Mouse (Mus musculus) cerebellum, postnatal 25 days (tissue): ENCODE data around the gene Sf3b6.

ENCODE experiments used
- DNase-seq, 2 experiments: peaks; one replicate each; pipeline ENCODE4 v3.0.0; 2021; ENCODE audit warnings: mixed read lengths in 2 of 2

Sf3b6 gene

DNA sequence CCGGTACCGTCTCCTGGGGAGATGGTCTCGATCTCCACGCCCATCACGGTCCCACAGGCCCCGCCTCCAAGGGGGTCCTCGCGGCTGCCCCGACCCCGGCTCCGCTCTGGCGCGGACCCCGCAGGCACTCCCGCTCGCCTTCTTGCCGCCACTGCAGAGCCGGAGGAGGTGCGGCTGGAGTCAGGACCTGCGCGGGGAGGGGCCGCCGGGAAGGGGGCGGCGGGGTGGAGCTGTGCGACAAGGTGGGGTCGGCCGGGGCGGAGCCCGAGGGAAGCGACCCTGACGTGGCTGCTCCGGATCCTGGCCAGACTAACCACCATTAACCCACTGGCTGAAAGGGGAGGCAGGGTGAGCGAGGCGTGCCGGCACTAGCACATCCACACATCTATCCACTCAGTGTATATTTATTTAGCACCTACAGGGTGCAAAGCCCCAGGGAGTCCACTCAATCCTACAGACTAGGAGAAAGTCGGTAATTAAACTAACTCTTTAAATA lies 24.1 kb downstream of the Sf3b6 start, which contains the start of gene Fkbp1b:
Fkbp1b (minus strand) TSS at position 200 of the 496 bp plus-strand sequence.
- DNase-seq: peak; percentile 73 to 80

DNA sequence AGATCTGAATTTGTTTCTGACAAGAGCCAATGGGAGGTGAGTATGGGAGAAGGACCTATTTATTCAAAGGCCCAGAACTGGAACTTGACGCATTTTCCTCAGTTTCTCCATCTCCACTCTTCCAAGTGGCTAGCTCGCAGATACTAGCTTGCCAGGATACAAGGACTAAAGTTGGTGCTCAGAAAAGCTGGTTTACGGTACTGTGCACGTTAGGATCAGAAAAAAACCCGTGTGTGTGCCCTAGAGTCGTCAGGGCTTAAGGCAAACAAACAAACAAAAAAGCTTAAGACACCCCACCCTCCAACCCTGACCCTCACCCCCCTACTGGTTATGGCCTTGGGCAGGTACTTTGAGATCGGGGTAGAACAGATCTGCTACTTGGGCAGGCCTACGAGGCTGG lies 25.1 kb downstream of the Sf3b6 start:
- no peak for DNase-seq

DNA sequence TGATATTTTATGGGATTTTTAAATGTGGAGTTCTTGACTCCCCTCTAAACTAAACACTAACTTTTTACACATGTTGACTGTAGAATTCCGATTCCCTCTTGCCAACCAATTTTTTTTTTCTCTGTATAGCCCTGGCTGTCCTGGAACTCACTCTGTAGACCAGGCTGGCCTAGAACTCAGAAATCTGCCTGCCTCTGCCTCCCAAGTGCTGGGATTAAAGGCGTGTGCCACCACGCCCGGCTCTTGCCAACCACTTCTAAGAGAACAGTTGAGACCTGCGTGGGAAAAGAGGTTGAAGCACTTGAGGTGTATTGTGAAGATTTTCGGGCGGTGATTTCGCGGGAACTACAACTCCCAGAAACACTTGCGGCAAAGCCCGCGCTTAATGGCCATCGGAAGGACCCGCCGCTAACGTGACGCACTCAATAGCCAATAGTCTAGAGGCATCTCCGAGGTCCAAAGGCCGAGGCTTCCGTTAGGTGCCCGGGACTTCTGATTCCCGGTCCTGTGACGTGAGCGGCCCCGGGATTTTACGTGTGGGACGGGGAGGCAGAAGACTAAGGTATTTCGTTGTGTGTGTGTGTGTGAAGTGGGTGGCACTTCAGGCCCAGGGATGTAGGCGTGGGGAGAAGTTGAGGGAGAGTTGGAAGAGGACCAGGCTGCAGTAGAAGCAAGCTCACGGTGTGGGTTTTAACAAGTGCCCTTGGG lies 25.7 kb downstream of the Sf3b6 start, which contains the start of gene Wdcp:
Wdcp (plus strand) TSS at position 414 of the 708 bp plus-strand sequence.
- DNase-seq: peak; percentile 89 to 92

DNA sequence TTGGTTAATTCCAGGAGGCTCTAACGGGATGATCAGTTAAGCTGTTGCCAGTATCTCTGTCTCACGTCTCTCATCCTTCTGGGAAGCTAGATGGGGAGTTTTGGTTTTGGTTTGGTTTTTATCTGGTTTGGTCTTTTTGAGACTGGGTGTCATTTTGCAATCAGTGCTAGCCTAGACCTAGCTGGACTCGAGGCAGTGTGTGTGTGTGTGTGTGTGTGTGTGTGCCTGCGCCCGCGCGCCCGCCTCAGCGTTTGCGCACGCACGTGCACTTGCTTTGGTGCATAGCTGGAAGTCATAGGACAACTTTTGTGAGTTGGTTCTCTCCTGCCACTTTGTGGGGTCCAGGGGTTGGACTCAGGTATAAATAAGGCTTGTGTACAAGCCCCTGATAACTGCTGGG lies 26.4 kb downstream of the Sf3b6 start:
- peak; percentile 29 to 62 for DNase-seq

DNA sequence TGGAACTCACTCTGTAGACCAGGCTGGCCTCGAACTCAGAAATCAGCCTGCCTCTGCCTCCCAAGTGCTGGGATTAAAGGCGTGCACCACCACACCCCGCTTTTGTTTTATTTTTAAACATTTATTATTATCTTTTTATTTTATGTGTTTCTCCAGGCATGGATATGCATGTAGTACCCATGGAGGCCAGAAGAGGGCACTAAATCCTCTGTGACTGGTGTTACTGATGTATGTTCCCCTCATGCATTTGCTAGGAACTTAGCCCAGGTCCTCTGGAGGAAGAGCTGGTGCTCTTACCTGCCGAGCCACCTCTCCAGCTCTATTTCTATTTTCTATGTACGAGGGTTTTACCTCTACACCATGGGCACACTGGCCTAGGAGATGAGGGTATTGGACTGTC lies 38.8 kb downstream of the Sf3b6 start:
- no peak for DNase-seq

DNA sequence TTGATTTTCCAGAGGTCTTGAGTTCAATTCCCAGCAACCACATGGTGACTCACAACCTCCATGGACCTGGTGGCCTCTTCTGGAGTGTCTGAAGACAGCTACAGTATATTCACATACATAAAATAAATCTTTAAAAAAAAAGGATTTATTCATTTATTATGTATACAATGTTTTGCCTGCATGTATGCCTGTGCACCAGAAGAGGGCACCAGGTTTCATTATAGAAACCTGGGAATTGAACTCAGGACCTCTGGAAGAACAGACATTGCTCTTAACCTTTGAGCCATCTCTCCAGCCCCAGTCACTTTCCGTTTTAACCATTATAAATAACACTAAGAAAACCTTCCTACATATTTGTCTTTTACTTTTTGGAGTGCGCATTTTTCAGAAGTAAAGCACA lies 39.5 kb downstream of the Sf3b6 start:
- no peak for DNase-seq

DNA sequence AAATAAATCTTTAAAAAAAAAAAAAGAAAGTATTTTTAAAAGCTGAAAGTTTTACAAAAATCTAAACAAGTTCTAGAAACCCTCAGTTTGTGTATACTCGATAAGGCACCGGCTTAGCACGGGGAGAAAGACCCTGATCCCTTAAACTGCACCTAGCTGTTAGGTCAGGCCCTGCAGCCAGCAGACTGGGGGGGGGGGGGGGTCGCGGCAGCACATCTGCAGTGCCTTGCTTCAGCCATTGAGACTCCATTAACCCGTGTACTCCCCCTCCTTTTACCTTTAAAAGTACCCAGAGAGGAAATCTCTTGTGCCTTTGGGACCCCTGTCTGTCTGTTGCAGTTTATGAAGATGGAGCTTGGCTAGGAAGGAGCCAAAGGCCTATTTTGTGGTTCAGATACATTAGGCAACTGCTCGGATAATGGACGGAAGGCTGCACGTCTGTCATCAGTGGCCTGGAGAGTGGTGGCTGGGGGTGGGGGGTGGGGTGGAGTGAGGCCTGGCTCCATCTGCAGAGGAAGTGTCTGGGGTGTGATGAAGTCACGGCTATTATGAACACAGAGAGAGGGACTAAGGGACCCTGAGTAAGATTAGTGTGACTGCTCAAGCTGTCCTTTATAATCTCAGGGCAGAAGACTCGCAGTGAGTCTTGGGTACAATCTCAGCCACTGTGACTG lies 42.0 kb downstream of the Sf3b6 start:
- DNase-seq: no peak

DNA sequence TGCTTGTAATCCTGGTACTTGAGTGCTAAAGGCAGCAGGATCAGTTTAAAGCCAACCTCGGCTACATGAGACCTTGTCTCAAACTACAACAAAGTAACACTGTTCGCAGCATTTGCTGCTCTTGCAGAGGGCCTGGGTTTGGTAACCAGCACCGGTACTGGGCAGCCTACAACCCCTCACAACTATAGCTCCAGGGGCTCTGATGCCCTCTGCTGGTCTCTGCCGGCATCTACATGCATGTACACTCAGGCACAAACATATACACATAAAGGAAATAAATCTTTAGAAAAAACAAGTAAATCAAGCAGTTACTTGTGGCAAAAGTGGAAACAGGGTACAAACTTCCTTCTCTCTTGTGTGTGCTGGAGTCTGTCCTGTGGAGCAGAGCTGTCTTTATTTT lies 45.3 kb downstream of the Sf3b6 start:
- DNase-seq: no peak

DNA sequence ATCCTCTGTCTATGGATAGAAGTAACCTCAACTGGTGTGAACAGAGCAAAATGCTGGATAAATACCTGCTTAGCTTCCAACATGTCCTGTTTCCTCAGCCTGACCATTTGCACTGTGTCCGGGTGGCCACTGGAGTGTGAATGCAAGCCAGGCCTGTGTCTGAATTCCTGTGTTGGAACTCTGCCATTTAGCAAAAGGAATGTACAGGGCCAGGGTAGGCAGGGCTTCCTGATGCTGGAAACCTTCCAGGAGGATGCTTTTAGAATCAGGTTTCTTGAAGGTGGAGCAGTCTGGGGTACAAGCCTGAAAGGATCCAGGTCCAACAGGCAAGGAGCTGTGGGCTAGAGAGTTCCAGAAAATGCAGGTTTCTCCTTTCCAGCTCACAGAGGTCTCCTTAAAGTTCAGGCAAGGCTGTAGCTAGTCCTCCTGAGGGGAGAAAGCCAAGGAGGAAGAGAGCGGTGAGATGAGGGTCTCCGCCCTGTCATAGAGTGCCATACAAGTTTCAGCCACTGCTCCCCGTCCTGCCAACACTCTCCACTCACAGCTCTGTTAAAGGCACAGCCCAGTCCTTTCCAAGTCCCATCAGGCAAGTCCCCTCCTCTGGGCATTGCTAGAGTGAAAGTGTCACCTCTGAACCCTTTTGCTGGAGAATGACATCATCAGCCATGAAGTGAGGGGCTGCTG lies 46.5 kb downstream of the Sf3b6 start:
- DNase-seq: peak; percentile 39 to 59

DNA sequence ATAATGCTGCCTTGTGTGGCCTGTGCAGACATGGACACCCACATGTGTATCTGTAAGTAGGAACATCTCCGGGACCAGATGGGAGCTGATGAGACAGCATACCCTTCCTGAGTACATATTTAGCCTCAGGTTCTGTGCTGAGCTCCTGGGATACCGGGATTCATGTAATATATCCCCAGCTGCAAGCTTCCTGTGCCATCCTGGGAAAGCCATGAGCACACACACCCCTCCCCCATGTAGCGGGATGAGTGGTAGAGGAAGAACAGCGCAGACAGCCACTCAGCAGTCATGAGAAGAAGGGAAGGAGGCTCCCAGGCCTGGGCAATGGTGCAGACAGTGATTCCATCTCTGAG lies 47.0 kb downstream of the Sf3b6 start:
- DNase-seq: no peak

DNA sequence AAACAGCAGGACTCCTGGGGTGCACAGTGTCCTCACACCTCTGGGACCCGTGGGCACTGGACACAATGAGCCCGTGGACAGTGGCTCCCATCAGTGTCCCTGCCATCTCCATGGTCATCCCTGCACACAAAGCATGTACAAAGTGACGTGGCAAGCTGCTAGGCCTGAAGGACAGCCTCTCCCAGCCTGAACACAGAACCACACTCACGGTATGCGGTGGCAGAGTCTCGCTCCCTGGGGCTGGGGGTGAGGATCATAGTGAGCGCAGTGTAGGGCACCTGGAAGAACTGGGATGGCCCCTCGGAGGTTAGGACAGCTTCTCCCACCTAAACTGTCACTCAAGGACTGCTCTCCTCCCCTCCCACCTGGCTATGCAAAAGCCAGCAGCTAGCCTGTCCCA lies 51.6 kb downstream of the Sf3b6 start:
- no peak for DNase-seq

DNA sequence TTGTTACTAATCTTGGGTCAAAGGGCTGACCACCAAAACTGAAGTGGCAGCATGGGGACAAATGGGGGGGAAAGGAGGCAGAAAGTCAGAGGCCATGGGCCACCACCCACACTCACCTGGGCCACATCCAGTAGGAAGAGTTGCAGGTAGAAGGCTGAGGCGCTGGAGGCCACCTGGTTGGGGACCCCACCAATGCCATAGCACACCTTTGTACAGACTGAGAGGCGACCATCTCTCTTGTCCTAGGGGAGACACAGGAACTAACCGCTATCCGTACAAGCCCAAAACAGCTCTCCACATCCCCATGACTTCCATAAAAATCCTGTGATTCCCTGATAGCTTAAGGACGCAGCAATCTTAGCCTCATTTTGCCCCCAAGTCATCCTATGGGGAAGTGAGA lies 53.9 kb downstream of the Sf3b6 start:
- DNase-seq: no peak

DNA sequence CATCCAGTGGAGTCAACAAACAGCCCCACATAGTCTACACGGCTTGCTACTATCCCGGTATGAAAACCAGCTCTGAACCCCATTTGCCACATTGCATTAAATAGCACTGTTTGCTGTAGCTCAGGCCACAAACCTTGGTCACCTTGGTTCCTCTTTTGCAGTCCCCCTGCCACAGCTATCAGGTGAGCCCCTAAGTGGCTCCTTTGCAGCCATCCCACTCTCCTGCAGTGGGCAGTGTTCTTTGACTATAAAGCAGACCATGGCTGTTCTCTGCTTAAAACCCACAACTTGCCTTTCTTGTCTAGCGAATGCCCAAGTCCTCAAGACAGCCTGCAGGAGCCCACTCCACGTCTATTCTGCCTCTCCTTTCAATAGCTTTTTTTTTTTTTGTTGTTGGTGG lies 54.9 kb downstream of the Sf3b6 start:
- DNase-seq: no peak

DNA sequence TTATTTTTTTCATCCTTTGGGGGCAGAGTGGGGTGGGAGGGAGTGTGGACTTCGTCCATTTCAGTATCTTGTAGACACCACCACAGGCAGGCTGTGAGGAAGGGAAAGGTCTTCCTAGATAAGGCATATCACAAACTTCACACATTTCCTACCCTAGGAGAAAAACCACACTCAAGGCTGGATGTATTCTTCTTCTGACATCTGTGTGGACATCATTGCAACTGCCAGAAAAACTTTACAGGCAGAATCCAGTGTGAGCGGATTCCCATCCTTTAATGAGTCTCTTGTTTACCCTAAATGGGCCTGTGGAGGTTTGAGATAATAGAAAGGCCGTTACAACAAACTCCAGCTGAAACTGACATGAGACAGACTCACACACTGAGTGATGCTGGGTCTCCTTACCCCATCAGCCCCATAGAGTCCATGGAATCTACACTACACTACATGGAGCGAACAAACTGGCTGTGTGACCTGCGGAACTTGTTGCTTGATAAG lies 55.7 kb downstream of the Sf3b6 start:
- DNase-seq: no peak

DNA sequence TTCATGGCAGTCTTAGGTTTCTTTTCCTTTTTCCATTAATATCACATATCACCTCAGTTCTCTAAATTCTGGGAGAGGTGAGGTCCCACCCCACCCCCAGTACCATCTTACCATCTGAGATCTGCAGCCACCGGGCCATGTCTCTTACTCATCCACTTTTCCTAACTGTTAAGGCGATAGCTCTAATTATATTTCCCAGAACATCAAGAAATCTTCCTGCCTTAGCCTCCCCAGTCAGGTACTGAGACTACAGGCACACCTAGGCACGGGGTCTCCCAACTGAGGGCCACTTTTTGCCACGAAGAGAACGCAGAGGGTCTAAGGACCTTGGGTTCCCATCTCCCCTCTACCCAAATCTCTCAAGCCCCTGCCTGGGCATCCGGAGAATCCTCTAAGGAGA lies 56.2 kb downstream of the Sf3b6 start:
- no peak for DNase-seq

DNA sequence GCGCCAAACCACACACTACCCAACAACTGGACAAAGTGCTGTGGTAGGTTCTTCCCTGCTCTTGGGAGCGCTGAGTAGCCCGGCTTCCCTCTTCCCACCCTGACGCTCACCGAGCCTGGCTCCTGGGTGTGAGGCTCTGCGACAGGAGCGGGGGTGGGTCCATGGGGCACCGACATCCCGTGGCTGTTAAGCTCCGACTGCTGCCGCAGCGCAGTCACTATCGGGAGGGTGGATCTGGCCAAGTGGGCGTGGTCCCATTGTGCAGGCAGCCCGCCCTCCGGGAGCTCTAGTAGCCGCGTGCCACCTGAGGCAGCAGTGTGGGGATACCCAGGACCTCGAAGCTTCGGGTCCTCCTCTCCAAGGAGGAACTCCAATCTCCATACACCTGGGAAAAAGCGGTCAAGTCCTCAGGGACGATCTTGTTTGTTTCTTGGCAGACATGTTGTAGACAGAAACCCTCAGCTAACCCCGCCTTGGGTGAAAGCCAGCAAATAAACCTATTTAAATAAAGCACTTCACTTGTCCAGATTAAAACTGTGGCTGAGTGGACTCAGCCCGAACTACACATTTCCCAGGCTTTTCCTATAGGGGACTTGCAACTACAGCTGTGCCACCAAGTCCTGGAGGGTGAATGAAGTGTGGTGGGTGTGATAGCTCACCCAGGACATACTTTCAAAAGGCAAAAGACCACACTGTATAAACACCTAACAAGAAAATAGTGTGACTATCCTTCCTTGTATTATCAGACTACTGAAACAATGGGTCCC lies 57.0 kb downstream of the Sf3b6 start, which contains the start of gene Mfsd2b:
Mfsd2b (minus strand) TSS at position 199 of the 767 bp plus-strand sequence.
- DNase-seq: peak; percentile 52 to 71

DNA sequence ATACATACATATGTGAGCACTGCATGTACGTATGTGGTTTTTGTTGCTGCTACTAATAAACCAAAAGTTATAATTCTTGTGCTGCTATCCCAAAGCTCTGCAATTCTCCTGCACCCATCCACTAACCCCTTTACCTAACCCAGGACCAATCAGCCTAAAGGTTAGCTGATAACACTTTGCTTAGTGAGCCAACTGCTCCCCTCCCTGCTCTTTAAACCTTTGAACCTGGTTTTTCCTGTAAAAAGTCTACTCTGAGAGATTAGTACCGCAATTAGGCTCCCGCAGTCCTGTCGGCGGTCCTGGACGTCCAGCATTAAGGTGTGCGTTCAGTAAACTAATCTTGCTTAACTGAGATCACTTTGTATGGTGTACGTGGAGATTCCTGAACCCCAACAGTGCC lies 58.3 kb downstream of the Sf3b6 start:
- DNase-seq: no peak
